Mouse (Mus musculus): ENCODE results near the gene Ina.

DNA sequence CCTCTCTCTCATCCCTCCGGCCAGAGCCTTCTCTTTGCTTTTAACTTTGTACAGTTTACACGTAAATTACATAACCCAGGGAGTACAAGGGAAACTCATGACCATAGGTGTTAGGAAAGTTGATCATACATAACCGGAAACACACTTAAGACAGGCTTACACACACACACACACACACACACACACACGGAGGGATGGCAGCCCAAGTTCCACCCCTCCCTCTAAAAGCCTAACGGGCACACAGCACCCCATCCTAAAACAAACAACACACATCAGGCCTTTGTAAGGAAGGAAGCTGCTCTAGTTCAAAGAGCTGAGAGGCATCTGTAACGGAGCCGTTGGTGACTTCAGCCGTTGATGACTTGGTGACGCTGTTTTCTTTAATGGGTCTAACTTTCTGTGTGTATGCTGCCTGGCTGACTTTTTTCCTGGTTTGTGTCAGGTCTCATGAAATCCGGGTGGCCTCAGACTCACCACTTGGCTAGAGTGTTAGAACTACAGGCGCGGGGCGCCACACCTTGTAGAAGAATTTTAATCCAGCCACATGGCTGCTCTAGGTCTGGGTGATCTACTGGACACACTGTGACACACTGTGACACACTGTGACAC, 44.3 kb upstream of the Ina start:
- TF ChIP-seq CTCF (IDR thresholded peaks at IDR 0.05; ENCODE audit: borderline replicate concordance, insufficient read depth, low read length) (no peak), POLR2A (IDR thresholded peaks at IDR 0.05; ENCODE audit: low read depth, low read length) (no peak)

Data from embryonic fibroblast, embryonic 13.5 days (primary cell).